Mouse (Mus musculus) liver, adult 2 months (tissue): ENCODE results near the gene Car1. TPM values are rescaled to one million over a fixed set of nuclear protein-coding genes. Genes with fewer than 3 reads are reported as not detected.

Experiments
- DNase-seq: peaks from one replicate; pipeline ENCODE4 v3.0.0-alpha.2; 2011; ENCODE audit warnings: low read depth, low spot score; ENCODE audit errors: extremely low read depth
- H3K27ac ChIP-seq: fragments of 200-500 bp; replicated peaks from 2 replicates; pipeline ENCODE4 v1.5.1; 2012; ENCODE audit warnings: low read depth, mild to moderate bottlenecking, control low read depth, inconsistent platforms, low read length; ENCODE audit not compliant: insufficient read depth
- H3K27me3 ChIP-seq: fragments of 200-500 bp; 2 replicates; pipeline ENCODE4 v1.6.1; 2012; ENCODE audit warnings: mild to moderate bottlenecking, moderate library complexity, low read length, inconsistent platforms; ENCODE audit not compliant: control insufficient read depth, insufficient read depth
- H3K36me3 ChIP-seq: fragments of 200-500 bp; 2 replicates; pipeline ENCODE4 v1.6.1; 2012; ENCODE audit warnings: low read length, inconsistent platforms; ENCODE audit not compliant: control insufficient read depth, insufficient read depth
- H3K4me1 ChIP-seq: fragments of 200-500 bp; 2 replicates; pipeline ENCODE4 v1.6.1; 2011; ENCODE audit warnings: low read length; ENCODE audit not compliant: control insufficient read depth, insufficient read depth
- H3K4me3 ChIP-seq: fragments of 200-500 bp; 2 replicates; pipeline ENCODE4 v1.5.1; 2011; ENCODE audit warnings: low read depth, mild to moderate bottlenecking, control low read depth, low read length, moderate library complexity; ENCODE audit not compliant: insufficient read depth
- H3K79me2 ChIP-seq: fragments of 200-500 bp; 2 replicates; pipeline ENCODE4 v1.6.1; 2012; ENCODE audit warnings: inconsistent platforms, mild to moderate bottlenecking, low read length, moderate library complexity; ENCODE audit not compliant: control insufficient read depth, insufficient read depth
- H3K9ac ChIP-seq: fragments of 200-500 bp; 2 replicates; pipeline ENCODE4 v1.6.1; 2012; ENCODE audit warnings: low read depth, mild to moderate bottlenecking, control low read depth, inconsistent platforms, low read length
- CTCF ChIP-seq: fragments of 200-500 bp; IDR thresholded peaks from 2 replicates; pipeline ENCODE4 v1.5.1; 2011; ENCODE audit warnings: low read depth, low read length, control low read depth
- POLR2A ChIP-seq: fragments of 200-500 bp; IDR thresholded peaks from 2 replicates; pipeline ENCODE4 v1.6.1; 2011; ENCODE audit warnings: low read length, control low read depth; ENCODE audit not compliant: insufficient read depth; ENCODE audit errors: extremely low read depth
- WGBS: fragments of 180-500 bp; shearing (Covaris S2); methylation state at CpG from one replicate; pipeline ENCODE4 v1.1.7; 2018; 5-methylcytosine and 5-hydroxymethylcytosine counted together
- polyA plus RNA-seq: library from polyadenylated mRNA; depleted of rRNA; stranded (reverse); fragments of >200 nt; gene quantifications from 2 replicates; pipeline ENCODE4 v1.2.3, GENCODE M21; 2012; rRNA removed
- total RNA-seq: library from RNA; depleted of rRNA; stranded (reverse); fragments of >200 nt; gene quantifications from 2 replicates; pipeline ENCODE4 v1.2.3, GENCODE M21; 2014; rRNA removed

Car1 gene
- total RNA-seq, result 8.3 and 11.2 TPM in 2 replicates
- 8.1 and 9.3 TPM in 2 replicates for polyA plus RNA-seq

DNA sequence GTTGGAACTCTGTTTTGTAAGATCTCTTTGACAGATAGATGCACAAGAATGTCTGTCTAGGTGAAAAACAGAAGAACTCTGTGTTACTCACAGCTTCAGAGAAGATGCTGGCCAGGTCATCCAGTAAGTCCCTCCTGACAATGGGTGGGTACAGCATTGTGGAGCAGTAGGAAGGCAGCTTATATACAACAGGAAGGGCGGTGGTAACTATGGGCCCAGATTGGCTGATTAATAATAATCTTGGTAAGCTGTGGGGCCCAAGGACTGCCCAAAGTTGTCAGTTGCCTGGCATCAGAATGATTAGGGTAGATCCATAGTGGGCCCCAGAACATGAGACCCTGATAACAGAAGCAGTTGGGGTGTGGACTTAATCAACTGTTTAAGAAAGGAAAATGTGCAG, at the start of gene Car1:
Gene Car1, minus strand, starts transcription at position 158 of the 400 bp plus-strand sequence.
- no peaks in the 10 kb centered on the region for H3K4me1 ChIP-seq
- H3K4me3 ChIP-seq, result no peak within 1 kb of the TSS
- no peaks in the 10 kb centered on the region for H3K36me3 ChIP-seq
- no peak for DNase-seq
- no peak within 1 kb of the TSS for H3K9ac ChIP-seq
- WGBS, result 97% methylated on average over 1 of the region's 1 CpGs
- H3K79me2 ChIP-seq, result no peaks in the 10 kb centered on the region
- no peak for TF ChIP-seq CTCF
- H3K27ac ChIP-seq, result no peak within 1 kb of the TSS
- no peaks in the 10 kb centered on the region for H3K27me3 ChIP-seq

- Histone ChIP-seq H3K36me3 (0 out of 2 replicates have a peak, but pooled peaks cover 2% of the 10 kb centered on the region), H3K4me1 (peaks cover 6% of the 10 kb centered on the region), H3K9ac (no peak overlapping the region), H3K79me2 (no peaks in the 10 kb centered on the region), H3K4me3 (no peak overlapping the region), H3K27ac (no peak overlapping the region), H3K27me3 (no peaks in the 10 kb centered on the region)
- peak; percentile 34 for DNase-seq
- whole genome bisulfite sequencing, result 70% methylated on average over 3 of the region's 3 CpGs
- TF ChIP-seq CTCF (no peak), POLR2A (no peak)
Observed at GRCm38 (mm10) chr3:14857874-14858273, 49.7 kb upstream of the Car1 start.

- 23% methylated on average over 1 of the region's 1 CpGs for WGBS
- TF ChIP-seq CTCF (no peak), POLR2A (no peak)
- no peaks in the 10 kb centered on the region for H3K27me3 ChIP-seq
- peaks cover 4% of the 10 kb centered on the region for H3K36me3 ChIP-seq
- no peaks in the 10 kb centered on the region for H3K79me2 ChIP-seq
- no peak overlapping the region for H3K9ac ChIP-seq
- no peak overlapping the region; the same call in 1 of the 2 replicates for H3K27ac ChIP-seq
- H3K4me1 ChIP-seq, result peaks cover 2% of the 10 kb centered on the region
- DNase-seq, result peak; percentile 40
- no peak overlapping the region for H3K4me3 ChIP-seq
Observed at GRCm38 (mm10) chr3:14854446-14854845, 46.3 kb upstream of the Car1 start.

DNA sequence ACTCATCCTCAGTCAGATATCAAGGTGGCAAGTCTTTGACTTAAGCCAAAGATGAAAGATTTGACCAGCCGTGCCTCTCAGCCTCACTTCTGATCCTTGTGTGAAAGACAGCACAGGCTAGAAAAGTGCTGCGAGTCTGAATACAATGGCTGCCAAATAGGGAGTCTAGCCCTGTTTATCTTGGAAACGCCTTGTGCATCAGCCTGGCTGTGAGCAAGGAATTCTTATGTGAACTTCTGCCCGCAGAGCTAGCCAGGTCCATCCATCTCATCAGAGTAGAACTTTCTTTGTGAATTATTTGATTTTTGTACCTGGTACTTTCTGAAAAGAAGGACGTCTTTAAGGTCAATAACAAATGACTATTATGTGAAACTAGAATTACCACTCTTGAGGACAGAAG, 45.8 kb upstream of the Car1 start:
- peak; percentile 77 for DNase-seq
- H3K9ac ChIP-seq, result no peak overlapping the region
- TF ChIP-seq CTCF (no peak), POLR2A (no peak)
- H3K36me3 ChIP-seq, result peaks cover 4% of the 10 kb centered on the region
- peak overlapping the region; percentile 63; the same call in 1 of the 2 replicates for H3K27ac ChIP-seq
- H3K27me3 ChIP-seq, result no peaks in the 10 kb centered on the region
- 19% methylated on average over 5 of the region's 5 CpGs for WGBS
- H3K4me1 ChIP-seq, result peaks cover 2% of the 10 kb centered on the region
- no peaks in the 10 kb centered on the region for H3K79me2 ChIP-seq
- H3K4me3 ChIP-seq, result no peak overlapping the region

DNA sequence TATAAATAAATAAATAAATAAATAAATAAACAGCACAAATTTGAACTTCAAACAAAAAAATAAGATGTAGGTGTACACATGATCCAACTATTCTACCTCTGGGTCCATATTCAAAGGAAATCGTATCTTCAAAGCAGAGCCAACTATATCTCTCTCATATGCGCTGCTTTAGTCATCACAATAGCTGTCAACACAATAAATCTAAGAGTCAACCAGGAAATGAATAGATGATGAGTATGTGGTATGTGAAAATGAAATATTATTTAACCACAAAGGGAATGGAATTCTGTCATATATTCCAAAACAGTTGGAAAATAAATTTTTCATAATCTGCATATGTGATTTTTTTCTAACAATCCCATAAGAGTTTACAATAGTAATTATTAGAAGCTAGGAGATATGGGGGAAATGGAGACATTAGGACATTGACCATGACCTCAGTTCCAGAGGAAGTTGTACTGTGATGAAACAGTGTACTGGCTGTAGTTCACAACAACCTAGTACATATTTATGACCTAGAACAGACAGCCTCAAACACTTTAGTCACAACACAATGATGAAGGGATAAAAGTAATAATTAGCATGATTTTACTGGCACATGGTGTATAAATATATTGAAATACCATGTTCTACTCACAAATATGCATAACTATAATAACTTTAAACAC, 40.6 kb upstream of the Car1 start:
- TF ChIP-seq CTCF, result no peak
- TF ChIP-seq POLR2A, result no peak
- Histone ChIP-seq H3K27ac (no peak overlapping the region), H3K79me2 (no peaks in the 10 kb centered on the region), H3K9ac (no peak overlapping the region), H3K4me3 (no peak overlapping the region), H3K36me3 (peaks cover 2% of the 10 kb centered on the region), H3K4me1 (0 out of 2 replicates have a peak, but pooled peaks cover 2% of the 10 kb centered on the region), H3K27me3 (no peaks in the 10 kb centered on the region)
- peak; percentile 71 for DNase-seq
- WGBS, result 88% methylated on average over 2 of the region's 2 CpGs

DNA sequence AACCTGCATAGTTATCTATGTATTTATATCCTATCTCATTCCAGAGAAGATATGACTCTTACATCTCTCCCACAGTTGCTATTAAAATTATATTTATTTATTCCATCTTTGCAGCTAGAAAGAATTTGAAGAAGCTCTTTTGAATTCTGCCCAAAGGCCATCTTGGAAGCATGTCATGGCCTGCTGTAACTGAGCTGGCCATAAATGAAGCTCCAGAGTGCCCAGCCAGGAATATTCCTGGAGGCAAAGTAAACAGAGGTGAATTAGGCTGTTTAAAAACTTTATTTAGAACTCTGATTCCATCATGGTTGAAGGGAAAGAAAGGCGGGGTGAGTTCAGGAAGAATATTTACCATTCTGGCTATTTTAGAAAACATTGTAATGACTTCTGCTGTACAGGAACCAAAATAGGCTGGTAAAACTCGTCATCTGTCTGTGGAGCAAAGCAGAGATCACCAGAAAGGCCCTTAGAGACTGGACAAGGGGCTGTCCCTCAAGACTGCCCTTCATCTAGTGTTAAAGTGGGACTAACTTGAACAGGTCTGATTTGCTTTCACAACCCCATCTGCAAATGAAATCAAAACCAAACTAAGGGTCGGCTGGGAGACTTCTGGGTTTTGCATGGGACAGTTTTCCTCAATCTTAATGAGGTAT, 31.4 kb upstream of the Car1 start:
- H3K9ac ChIP-seq, result no peak overlapping the region
- 92% methylated on average over 3 of the region's 3 CpGs for WGBS

More for the DNA sequence above, 31.4 kb upstream of the Car1 start:
- Histone ChIP-seq H3K4me3 (no peak overlapping the region), H3K4me1 (peaks cover 7% of the 10 kb centered on the region; the same call in 1 of the 2 replicates), H3K27ac (no peak overlapping the region), H3K27me3 (no peaks in the 10 kb centered on the region), H3K36me3 (no peaks in the 10 kb centered on the region), H3K79me2 (no peaks in the 10 kb centered on the region)
- DNase-seq, result peak; percentile 30
- TF ChIP-seq CTCF (no peak), POLR2A (no peak)
